Mouse (Mus musculus) testis, postnatal 14 days (tissue): ENCODE measurements around the gene Osbpl9.
A peak's percentile ranks its signal among the peaks of the same experiment; 100 is the strongest.

Source experiments
- DNase-seq: peaks from one replicate; pipeline ENCODE4 v3.0.0; 2021; ENCODE audit warnings: low spot score

Osbpl9 gene

GRCm38 (mm10) chr4:109204416-109204815, 2.3 kb upstream of the Osbpl9 start:
- no peak for DNase-seq

- DNase-seq = no peak
Measured at GRCm38 (mm10) chr4:109203931-109204330, 1.9 kb upstream of the Osbpl9 start.

- peak; percentile 42 for DNase-seq
Measured at GRCm38 (mm10) chr4:109199069-109199468, 3.0 kb downstream of the Osbpl9 start.

- no peak for DNase-seq
Measured at GRCm38 (mm10) chr4:109195900-109196629, 6.0 kb downstream of the Osbpl9 start.

GRCm38 (mm10) chr4:109193886-109194285, 8.2 kb downstream of the Osbpl9 start:
- no peak for DNase-seq

GRCm38 (mm10) chr4:109191598-109191997, 10.5 kb downstream of the Osbpl9 start:
- DNase-seq = no peak

GRCm38 (mm10) chr4:109185616-109186405, 16.3 kb downstream of the Osbpl9 start:
- DNase-seq = no peak

- DNase-seq = no peak
Measured at GRCm38 (mm10) chr4:109175677-109176076, 26.4 kb downstream of the Osbpl9 start.

- peak; percentile 68 for DNase-seq
Measured at GRCm38 (mm10) chr4:109173775-109174440, 28.2 kb downstream of the Osbpl9 start.

- no peak for DNase-seq
Measured at GRCm38 (mm10) chr4:109173369-109173768, 28.7 kb downstream of the Osbpl9 start.

GRCm38 (mm10) chr4:109165521-109166173, 36.4 kb downstream of the Osbpl9 start:
- DNase-seq = peak; percentile 35

GRCm38 (mm10) chr4:109156481-109157261, 45.4 kb downstream of the Osbpl9 start:
- DNase-seq = no peak

- DNase-seq = no peak
Measured at GRCm38 (mm10) chr4:109156073-109156472, 46.0 kb downstream of the Osbpl9 start.

- no peak for DNase-seq
Measured at GRCm38 (mm10) chr4:109150214-109150613, 51.9 kb downstream of the Osbpl9 start.

GRCm38 (mm10) chr4:109149411-109149810, 52.7 kb downstream of the Osbpl9 start:
- DNase-seq = no peak

GRCm38 (mm10) chr4:109147278-109148038, 54.6 kb downstream of the Osbpl9 start:
- peak; percentile 22 for DNase-seq

- DNase-seq = no peak
Measured at GRCm38 (mm10) chr4:109143091-109143490, 59.0 kb downstream of the Osbpl9 start.

GRCm38 (mm10) chr4:109138551-109138950, 63.5 kb downstream of the Osbpl9 start:
- DNase-seq = no peak

- DNase-seq = no peak
Measured at GRCm38 (mm10) chr4:109136475-109137125, 65.5 kb downstream of the Osbpl9 start.

GRCm38 (mm10) chr4:109134955-109135354, 67.1 kb downstream of the Osbpl9 start:
- DNase-seq = no peak
